Mouse (Mus musculus) lung, adult 2 months (tissue): ENCODE measurements around the gene Ccnl1.

Experiments used
- CTCF ChIP-seq: fragments of 200-500 bp; IDR thresholded peaks from 2 replicates; pipeline ENCODE4 v1.5.1; 2011; ENCODE audit warnings: mild to moderate bottlenecking, low read length, control low read depth; ENCODE audit not compliant: insufficient read depth
- POLR2A ChIP-seq: fragments of 200-500 bp; IDR thresholded peaks from 2 replicates; pipeline ENCODE4 v1.6.1; 2011; ENCODE audit warnings: low read depth, mild to moderate bottlenecking, control low read depth, low read length, borderline replicate concordance; ENCODE audit errors: extremely low read depth

- TF ChIP-seq CTCF = no peak
- TF ChIP-seq POLR2A = no peak
Measured at GRCm38 (mm10) chr3:65992395-65993340, 34.6 kb upstream of the Ccnl1 start.
